Mouse (Mus musculus) limb, embryonic 12.5 days (tissue): ENCODE data around the gene Usp49. TPM values are rescaled to one million over a fixed set of nuclear protein-coding genes. Genes with fewer than 3 reads are reported as not detected.

Source experiments
- ATAC-seq: fragments of 200-750 bp; cut with Nextera tagmentation; 2 replicates; pipeline ENCODE4 v1.8.0; 2017; ENCODE audit warnings: low read depth, moderate TSS enrichment; ENCODE audit not compliant: insufficient number of reproducible peaks, insufficient read depth, low FRiP score, low TSS enrichment
- H3K27ac ChIP-seq: fragments of 300-500 bp; sonication (generic); 2 replicates; pipeline ENCODE4 v1.5.1; 2016; ENCODE audit warnings: mild to moderate bottlenecking, moderate library complexity
- H3K27me3 ChIP-seq: fragments of 300-500 bp; sonication (generic); 2 replicates; pipeline ENCODE4 v1.6.1; 2016; ENCODE audit warnings: mild to moderate bottlenecking, moderate library complexity
- H3K36me3 ChIP-seq: fragments of 300-500 bp; sonication (generic); 2 replicates; pipeline ENCODE4 v1.6.1; 2016; ENCODE audit warnings: mild to moderate bottlenecking, moderate library complexity
- H3K4me1 ChIP-seq: fragments of 300-500 bp; sonication (generic); replicated peaks from 2 replicates; pipeline ENCODE4 v1.6.1; 2016
- H3K4me2 ChIP-seq: fragments of 300-500 bp; sonication (generic); 2 replicates; pipeline ENCODE4 v1.6.1; 2016; ENCODE audit warnings: mild to moderate bottlenecking, moderate library complexity
- H3K4me3 ChIP-seq: fragments of 300-500 bp; sonication (generic); replicated peaks from 2 replicates; pipeline ENCODE4 v1.5.1; 2016; ENCODE audit warnings: mild to moderate bottlenecking
- H3K9ac ChIP-seq: fragments of 300-500 bp; sonication (generic); replicated peaks from 2 replicates; pipeline ENCODE4 v1.6.1; 2016; ENCODE audit warnings: mild to moderate bottlenecking, moderate library complexity
- H3K9me3 ChIP-seq: fragments of 300-500 bp; sonication (generic); 2 replicates; pipeline ENCODE4 v1.6.1; 2016; ENCODE audit warnings: mild to moderate bottlenecking, moderate library complexity
- WGBS: fragments of 180-500 bp; shearing (Covaris S2); methylation state at CpG from one replicate; pipeline ENCODE4 v1.1.7; 2016; 5-methylcytosine and 5-hydroxymethylcytosine counted together
- polyA plus RNA-seq: library from polyadenylated mRNA; unstranded; fragments of >200 nt; fragmentation: Nextera tagmentation; extraction: Ambion mirVana; gene quantifications from 2 replicates; pipeline ENCODE4 v1.2.1, GENCODE M21; 2016

Usp49 gene
- polyA plus RNA-seq, 1 experiment from 2014 or later: 8.9 TPM

DNA sequence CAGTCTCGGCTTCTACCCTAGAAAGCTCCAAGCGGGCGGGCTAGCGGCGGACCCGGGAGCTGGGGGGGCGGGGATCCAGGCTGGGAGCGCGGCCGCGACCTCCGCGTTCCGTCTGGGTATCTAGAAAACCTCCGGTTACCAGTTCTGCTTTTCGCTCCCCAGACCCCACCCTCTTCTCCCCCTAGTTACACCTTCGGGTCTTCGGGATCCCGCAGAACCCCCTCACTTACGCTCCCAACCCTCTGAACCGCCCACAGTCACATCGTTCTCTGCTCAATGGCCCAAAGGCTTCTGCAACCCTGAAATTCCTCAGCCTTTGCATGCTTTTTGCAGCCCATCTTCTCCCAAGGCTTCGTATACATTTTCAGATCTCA, 64.8 kb downstream of the Usp49 start:
- Histone ChIP-seq H3K27me3 (peaks cover 14% of the 10 kb centered on the region; the same call in 1 of the 2 replicates), H3K36me3 (peaks cover 25% of the 10 kb centered on the region), H3K27ac (peak overlapping the region; percentile 67), H3K4me3 (peak overlapping the region; percentile 82), H3K9ac (peak overlapping the region; percentile 88), H3K9me3 (no peaks in the 10 kb centered on the region), H3K4me2 (peak overlapping the region; percentile 76), H3K4me1 (peaks cover 13% of the 10 kb centered on the region)
- ATAC-seq: peak; percentile 9; the same call in 1 of the 2 replicates
- WGBS: under 1% methylated on average over 23 of the region's 23 CpGs

DNA sequence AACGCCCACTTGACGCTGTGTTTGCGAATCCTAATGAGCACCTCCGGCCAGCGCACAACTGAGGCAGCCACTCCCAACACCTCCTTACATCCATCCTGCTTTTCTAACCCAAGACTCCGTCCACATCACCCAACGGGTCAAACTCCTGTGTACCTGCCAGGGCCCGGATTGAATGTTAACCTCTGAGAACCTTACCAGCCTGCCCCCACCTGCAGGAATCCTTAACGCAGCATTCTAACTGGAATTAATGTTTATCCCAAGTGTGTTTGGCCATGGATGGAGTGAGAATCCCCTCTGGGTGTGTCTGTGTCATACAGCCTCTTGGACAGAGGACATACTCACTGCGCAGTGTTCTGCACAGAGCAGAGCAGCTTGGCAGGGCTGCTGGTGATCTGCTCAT, 67.7 kb downstream of the Usp49 start:
- H3K27ac ChIP-seq: no peak overlapping the region
- no peaks in the 10 kb centered on the region for H3K9me3 ChIP-seq
- H3K9ac ChIP-seq: no peak overlapping the region
- ATAC-seq: no peak
- no peak overlapping the region for H3K4me3 ChIP-seq
- 89% methylated on average over 10 of the region's 10 CpGs for WGBS
- H3K27me3 ChIP-seq: peaks cover 21% of the 10 kb centered on the region
- peaks cover 17% of the 10 kb centered on the region for H3K4me1 ChIP-seq
- no peak overlapping the region for H3K4me2 ChIP-seq
- peaks cover 54% of the 10 kb centered on the region for H3K36me3 ChIP-seq

DNA sequence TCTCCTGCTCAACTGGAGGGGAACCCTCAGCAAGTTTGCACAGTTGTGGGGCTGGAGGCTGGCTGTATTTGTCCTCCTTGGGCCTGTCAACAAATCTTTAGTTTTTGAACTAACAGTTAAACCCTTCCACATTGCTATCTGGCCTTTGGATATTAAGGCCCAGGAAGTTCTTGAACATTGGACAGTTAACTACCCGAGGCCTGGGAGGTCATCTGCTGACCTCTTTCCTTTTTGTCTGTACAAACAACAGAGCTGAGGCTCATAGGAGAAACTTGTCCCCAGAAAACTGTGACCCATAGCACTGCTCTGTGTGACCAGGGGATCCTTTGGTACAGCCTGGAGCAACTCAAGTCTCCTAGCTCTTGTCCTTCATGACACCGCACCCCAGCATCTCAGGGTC, 68.6 kb downstream of the Usp49 start:
- Histone ChIP-seq H3K4me1 (peaks cover 16% of the 10 kb centered on the region), H3K27ac (no peak overlapping the region), H3K9me3 (no peaks in the 10 kb centered on the region), H3K4me2 (no peak overlapping the region), H3K9ac (no peak overlapping the region), H3K27me3 (peaks cover 24% of the 10 kb centered on the region), H3K4me3 (no peak overlapping the region), H3K36me3 (peaks cover 61% of the 10 kb centered on the region)
- 80% methylated on average over 2 of the region's 2 CpGs for WGBS
- ATAC-seq: no peak

DNA sequence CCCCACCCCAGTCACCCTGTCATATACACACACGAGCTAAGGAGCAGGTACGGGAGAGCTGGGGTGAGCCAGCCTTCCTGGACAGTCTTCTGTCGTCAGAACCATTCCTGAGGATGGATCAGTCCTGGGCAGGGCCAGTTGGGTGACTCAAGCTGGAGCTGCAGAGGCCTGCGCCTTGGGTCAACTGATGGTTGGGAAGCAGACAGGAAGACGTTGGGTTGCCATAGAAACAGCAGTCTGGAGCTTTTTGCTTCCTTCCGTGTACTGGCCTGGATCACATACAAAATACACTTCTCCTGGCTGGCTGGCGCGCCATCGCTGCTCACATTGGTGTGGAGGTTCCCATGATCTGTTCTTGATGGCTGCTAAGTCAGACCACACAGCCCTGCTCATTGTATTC, 71.3 kb downstream of the Usp49 start:
- Histone ChIP-seq H3K36me3 (peaks cover 61% of the 10 kb centered on the region), H3K9ac (no peak overlapping the region), H3K4me1 (peaks cover 7% of the 10 kb centered on the region; the same call in 1 of the 2 replicates), H3K4me2 (no peak overlapping the region), H3K9me3 (no peaks in the 10 kb centered on the region), H3K27me3 (peaks cover 30% of the 10 kb centered on the region), H3K27ac (no peak overlapping the region), H3K4me3 (no peak overlapping the region)
- 78% methylated on average over 9 of the region's 9 CpGs for WGBS
- no peak for ATAC-seq

DNA sequence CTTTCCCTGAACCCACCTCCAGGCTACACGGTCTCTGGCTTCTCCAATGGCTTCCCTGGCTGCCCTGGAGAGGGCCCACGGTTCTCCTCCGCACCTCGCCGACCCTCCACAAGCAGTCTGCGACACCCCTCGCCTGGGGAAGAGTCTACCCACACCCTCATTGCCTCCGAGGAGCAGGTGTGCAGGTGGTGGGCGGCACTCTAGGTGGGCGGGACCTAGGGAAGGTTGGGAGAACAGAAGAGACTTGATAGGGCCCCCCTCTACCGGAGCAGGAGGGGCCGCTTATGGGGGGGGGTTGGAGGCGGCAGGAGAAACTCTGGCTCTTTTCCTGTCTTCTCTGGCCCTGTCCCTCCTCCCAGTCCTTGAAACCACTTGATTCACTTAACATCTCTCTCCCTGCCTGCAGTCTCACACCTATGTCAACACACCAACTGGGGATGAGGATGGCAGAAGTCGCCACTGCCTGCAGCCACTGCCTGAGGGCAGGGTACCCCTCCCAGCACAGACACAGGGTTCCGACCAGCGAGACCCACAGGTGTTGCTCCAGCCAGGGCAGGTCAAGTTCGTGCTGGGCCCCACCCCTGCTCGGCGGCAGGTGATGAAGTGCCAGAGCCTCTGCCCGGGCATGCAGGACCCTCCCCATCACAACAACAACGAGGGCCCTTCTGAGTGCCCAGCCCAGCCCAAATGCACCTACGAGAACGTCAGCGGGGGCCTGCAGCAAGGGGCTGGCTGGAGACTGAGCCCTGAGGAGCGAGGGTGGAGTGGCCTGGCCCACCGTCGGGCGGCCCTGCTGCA, 72.3 kb downstream of the Usp49 start:
- H3K27ac ChIP-seq: no peak overlapping the region
- no peak overlapping the region for H3K9ac ChIP-seq
- no peaks in the 10 kb centered on the region for H3K9me3 ChIP-seq
- 0 out of 2 replicates have a peak overlapping the region, but pooled peaks have one; percentile 15 for H3K4me2 ChIP-seq
- peaks cover 30% of the 10 kb centered on the region for H3K27me3 ChIP-seq
- no peak for ATAC-seq
- H3K4me3 ChIP-seq: no peak overlapping the region
- H3K4me1 ChIP-seq: peaks cover 7% of the 10 kb centered on the region; the same call in 1 of the 2 replicates
- peaks cover 61% of the 10 kb centered on the region for H3K36me3 ChIP-seq
- whole genome bisulfite sequencing: 28% methylated on average over 28 of the region's 28 CpGs

DNA sequence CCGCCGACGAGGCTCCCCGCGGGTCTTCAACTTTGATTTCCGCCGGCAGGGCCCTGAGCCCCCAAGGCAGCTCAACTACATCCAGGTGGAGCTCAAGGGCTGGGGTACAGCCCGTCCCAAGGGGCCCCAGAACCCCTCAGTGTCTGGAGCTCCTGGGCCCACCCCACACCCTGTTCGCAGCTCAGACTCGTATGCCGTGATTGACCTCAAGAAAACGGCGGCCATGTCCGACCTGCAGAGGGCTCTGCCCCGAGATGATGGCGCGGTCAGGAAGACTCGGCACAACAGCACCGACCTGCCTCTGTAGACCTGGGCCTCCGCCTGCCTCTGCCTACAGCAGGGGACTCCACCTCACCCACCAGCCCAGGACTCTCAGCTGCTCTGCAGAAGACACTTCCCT, 73.1 kb downstream of the Usp49 start:
- no peak overlapping the region for H3K9ac ChIP-seq
- H3K27me3 ChIP-seq: peaks cover 30% of the 10 kb centered on the region
- no peaks in the 10 kb centered on the region for H3K9me3 ChIP-seq
- 19% methylated on average over 20 of the region's 20 CpGs for WGBS
- H3K36me3 ChIP-seq: peaks cover 54% of the 10 kb centered on the region
- H3K4me3 ChIP-seq: no peak overlapping the region
- H3K4me2 ChIP-seq: peak overlapping the region; percentile 15; the same call in 1 of the 2 replicates
- H3K27ac ChIP-seq: 0 out of 2 replicates have a peak overlapping the region, but pooled peaks have one; percentile 7
- no peak for ATAC-seq
- H3K4me1 ChIP-seq: peaks cover 7% of the 10 kb centered on the region; the same call in 1 of the 2 replicates

DNA sequence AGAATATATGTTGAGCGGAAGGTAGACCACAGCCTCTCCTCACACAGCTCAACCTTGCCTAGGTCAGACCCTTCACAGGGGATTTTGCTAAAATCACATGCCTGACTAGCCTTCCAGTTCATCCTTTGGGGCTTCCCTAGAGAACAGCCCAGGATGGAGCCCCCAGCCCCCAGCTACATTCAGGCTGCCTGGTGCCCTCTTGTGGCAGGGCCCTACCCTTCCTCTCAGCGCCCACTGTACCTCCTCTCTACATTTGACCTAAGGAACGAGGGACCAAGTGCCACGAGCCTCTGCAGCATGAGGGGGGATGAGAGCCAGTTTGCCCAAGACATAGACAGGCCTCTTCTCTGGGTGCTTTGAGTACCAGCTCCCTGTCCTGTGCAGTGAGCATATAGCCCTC, 74.2 kb downstream of the Usp49 start:
- Histone ChIP-seq H3K4me3 (no peak overlapping the region), H3K27me3 (peaks cover 30% of the 10 kb centered on the region), H3K36me3 (peaks cover 42% of the 10 kb centered on the region), H3K27ac (no peak overlapping the region), H3K4me2 (no peak overlapping the region), H3K9me3 (no peaks in the 10 kb centered on the region), H3K4me1 (peaks cover 7% of the 10 kb centered on the region; the same call in 1 of the 2 replicates), H3K9ac (no peak overlapping the region)
- no peak for ATAC-seq
- WGBS: 78% methylated on average over 4 of the region's 4 CpGs

DNA sequence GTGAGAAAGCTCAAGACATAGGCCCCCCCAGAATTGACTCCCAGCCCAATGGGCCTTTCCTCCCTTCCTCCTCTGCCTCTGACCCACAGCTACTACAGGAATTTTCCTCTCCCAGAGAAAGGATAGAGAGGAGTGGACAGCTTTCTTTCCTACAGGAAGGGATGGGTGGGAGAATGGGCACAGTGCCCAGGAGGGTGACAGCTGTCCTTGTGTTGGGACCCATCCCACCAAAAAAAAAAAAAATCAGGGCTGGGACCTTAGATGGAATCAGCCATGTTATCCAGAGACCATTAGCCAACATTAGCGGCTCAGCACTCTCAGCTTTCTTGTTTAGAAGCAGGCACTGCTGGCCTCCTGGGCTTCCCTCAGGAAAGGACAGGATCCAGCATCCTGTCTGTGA, 75.7 kb downstream of the Usp49 start:
- 75% methylated on average over 1 of the region's 1 CpGs for WGBS
- peaks cover 7% of the 10 kb centered on the region; the same call in 1 of the 2 replicates for H3K4me1 ChIP-seq
- H3K4me2 ChIP-seq: no peak overlapping the region
- H3K36me3 ChIP-seq: peaks cover 27% of the 10 kb centered on the region
- no peaks in the 10 kb centered on the region for H3K9me3 ChIP-seq
- H3K4me3 ChIP-seq: no peak overlapping the region
- no peak for ATAC-seq
- H3K9ac ChIP-seq: no peak overlapping the region
- no peak overlapping the region for H3K27ac ChIP-seq
- H3K27me3 ChIP-seq: peaks cover 30% of the 10 kb centered on the region

DNA sequence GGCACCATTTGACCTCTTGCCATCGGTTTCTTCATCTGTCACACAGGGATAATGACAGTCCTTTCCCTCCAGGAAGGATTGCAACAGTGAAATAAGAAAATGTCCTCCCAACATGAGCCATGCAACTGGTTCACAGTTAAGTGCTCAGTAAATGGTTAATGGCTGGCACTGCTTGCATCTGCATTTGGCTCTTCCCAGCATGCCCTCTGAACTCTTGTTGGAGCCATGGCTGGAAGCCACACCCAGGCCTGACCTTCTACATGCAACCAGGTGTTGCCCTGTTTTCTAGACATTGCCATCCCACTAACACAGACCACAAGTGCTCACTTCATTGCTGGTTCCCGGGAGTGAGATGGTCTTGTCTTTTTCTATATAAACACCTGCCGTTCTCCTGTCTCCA, 77.5 kb downstream of the Usp49 start:
- Histone ChIP-seq H3K9me3 (no peaks in the 10 kb centered on the region), H3K27ac (no peak overlapping the region), H3K4me3 (no peak overlapping the region), H3K4me2 (no peak overlapping the region), H3K4me1 (peaks cover 6% of the 10 kb centered on the region; the same call in 1 of the 2 replicates), H3K27me3 (peaks cover 16% of the 10 kb centered on the region), H3K9ac (no peak overlapping the region), H3K36me3 (peaks cover 10% of the 10 kb centered on the region)
- no peak for ATAC-seq
- WGBS: 84% methylated on average over 3 of the region's 3 CpGs

DNA sequence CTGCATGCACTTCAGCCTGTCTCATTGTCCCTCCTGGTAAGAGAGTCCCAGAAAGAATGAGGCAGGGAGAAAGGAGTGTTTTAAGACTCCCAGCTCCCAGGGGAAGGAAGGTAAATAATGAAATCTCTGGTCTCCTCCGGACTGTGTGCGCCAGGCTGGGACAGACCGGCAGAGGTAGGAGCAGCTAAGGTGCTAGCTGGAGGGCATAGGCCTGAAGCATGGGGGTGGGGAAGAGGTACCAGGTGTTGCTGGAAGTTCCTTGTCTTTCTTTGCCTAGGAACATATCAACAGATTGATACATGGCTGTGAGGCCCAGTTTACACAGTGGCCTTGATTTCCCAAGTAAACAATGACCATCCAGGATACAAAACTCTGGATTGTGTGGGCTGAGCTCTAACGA, 78.5 kb downstream of the Usp49 start:
- Histone ChIP-seq H3K4me3 (no peak overlapping the region), H3K4me1 (0 out of 2 replicates have a peak, but pooled peaks cover 2% of the 10 kb centered on the region), H3K36me3 (no peaks in the 10 kb centered on the region), H3K27ac (no peak overlapping the region), H3K4me2 (no peak overlapping the region), H3K9ac (0 out of 2 replicates have a peak overlapping the region, but pooled peaks have one; percentile 23), H3K27me3 (peaks cover 6% of the 10 kb centered on the region), H3K9me3 (no peaks in the 10 kb centered on the region)
- ATAC-seq: no peak
- 86% methylated on average over 4 of the region's 4 CpGs for WGBS

DNA sequence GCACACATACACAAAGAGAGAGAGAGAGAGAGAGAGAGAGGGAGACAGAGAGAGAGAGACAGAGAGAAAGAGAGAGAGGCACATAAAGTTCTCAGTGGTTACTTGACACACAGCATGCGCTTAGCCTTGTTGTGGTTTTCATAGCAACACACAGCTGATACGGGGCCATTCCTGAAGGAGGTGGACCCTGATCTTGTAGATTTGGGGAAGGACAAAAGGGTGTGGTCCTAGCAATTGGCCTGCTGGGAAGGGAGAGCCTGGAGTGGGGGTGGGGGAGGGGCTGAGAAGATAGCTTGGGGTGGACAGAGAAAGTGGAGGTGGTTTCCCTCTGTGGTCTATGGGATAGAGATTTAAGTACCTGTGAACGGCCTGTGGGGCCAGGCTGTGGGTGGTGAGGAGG, 79.5 kb downstream of the Usp49 start:
- Histone ChIP-seq H3K36me3 (no peaks in the 10 kb centered on the region), H3K27ac (no peak overlapping the region), H3K9me3 (no peaks in the 10 kb centered on the region), H3K27me3 (no peaks in the 10 kb centered on the region), H3K4me2 (no peak overlapping the region), H3K4me1 (0 out of 2 replicates have a peak, but pooled peaks cover 2% of the 10 kb centered on the region), H3K9ac (no peak overlapping the region), H3K4me3 (no peak overlapping the region)
- ATAC-seq: no peak
- WGBS: 57% methylated on average over 3 of the region's 3 CpGs
